Mouse (Mus musculus): ENCODE measurements around the gene Olfm2.

- no peak for TF ChIP-seq POLR2A (IDR thresholded peaks at IDR 0.05; ENCODE audit: low read depth, low read length)
- TF ChIP-seq CTCF (IDR thresholded peaks at IDR 0.05; ENCODE audit: extremely low read depth, insufficient read depth, insufficient read length, insufficient replicate concordance) = no peak
Observed at GRCm38 (mm10) chr9:20666510-20667034, 79.6 kb downstream of the Olfm2 start.

Measured in spleen, adult 2 months (tissue).